Mouse (Mus musculus) c-Kit-negative CD71-positive TER-119-positive erythroid progenitor cells, embryonic 14.5 days (primary cell): ENCODE data around the gene Snx29.

Experiments used
- DNase-seq: peaks from one replicate; pipeline ENCODE4 v3.0.0-alpha.2; 2013; ENCODE audit warnings: low read depth, low spot score

Snx29 gene

DNA sequence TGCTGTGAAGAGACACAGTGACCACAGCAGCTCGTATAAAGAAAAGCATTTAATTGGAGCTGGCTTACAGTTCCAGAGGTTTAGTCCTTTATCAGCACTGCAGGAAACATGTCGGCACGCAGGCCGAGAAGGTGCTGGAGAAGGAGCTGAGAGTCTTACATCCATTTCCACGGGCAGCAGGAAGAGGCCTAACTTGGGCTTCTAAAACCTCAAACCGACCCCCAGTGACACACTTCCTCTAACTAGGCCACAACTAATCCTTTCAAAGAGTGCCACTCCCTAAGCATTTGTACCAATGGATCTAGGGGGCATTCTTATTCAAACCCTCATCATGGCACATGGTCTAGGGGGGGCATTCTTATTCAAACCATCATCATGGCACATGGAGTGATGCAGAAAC, 406.4 kb downstream of the Snx29 start:
- no peak for DNase-seq

DNA sequence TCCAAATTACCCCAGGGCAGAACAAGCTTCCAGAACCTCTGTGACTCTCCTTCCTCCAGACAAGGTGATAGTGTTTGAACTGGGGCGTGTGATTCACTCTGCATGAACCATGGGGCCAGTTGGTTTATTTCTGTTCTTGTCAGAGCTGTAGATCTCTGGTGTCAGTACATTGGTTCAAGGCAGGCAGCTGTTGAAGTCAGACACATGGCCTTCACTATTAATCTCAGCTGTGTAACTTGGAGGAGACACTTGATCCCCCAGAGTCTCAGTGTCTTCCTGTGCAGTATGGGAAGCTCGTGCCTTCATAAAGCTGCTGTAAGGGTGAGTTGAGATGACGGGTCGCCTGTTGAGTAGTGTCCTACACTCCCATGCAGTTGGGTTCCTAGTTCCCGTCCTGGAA, 407.1 kb downstream of the Snx29 start:
- no peak for DNase-seq

GRCm38 (mm10) chr16:11731014-11731535, 408.4 kb downstream of the Snx29 start:
- DNase-seq, result no peak

DNA sequence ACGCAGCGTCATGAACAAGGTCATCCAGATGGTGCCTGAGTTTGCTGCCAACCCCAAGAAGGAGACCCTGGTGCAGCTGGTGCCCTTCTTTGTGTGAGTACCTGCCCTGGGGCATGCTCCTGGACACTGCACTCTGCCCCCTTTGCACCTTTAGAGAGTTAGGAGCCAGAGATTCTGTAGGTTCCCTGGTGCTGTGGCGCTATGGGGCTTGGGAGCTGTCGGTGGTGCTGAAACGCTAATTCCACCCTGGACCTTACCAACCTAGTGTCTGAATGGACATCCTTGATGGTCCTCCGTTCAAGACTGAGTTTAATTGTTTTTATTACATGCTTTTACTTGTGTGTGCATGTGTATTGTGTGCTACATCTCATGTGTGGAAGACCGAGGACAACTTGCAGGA, 415.6 kb downstream of the Snx29 start:
- DNase-seq, result no peak

DNA sequence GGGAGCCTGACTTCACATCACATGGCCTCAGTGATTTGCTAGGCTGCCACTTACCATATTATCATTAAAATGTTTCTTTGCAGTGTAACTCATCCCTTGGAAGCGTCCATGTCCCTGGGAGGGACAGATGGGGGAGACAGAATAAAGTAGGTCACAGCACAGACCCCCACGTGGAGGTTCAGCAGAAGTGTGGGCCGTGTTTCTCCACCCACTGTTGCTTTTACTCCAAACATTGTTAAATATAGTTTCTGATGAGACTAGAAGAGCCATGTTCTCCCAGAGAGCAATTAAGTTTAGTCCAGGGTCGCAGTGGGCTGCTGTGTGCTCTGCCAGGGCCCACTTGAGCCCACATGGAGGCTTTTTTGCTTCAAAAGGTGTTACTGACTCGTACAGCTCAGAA, 419.2 kb downstream of the Snx29 start:
- no peak for DNase-seq

DNA sequence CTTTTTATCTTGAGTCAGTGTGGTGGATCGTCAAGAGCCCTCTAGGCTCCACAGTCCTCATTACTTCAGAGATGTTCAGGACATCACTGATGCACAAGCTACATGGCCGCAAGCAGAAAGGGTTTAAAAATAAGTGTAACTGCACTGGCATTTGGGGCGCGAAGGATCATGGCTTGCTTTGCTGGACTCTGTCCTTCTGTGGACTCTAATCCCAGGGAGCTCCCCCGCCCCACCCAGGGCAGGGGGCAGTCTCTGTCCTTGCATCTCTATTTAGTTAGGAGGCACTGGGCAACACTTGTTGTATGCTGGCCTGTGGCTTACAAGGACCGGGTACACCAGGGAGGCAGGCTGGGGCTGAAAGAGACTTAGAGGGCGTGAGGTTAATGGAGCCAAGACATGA, 419.6 kb downstream of the Snx29 start:
- DNase-seq, result no peak

DNA sequence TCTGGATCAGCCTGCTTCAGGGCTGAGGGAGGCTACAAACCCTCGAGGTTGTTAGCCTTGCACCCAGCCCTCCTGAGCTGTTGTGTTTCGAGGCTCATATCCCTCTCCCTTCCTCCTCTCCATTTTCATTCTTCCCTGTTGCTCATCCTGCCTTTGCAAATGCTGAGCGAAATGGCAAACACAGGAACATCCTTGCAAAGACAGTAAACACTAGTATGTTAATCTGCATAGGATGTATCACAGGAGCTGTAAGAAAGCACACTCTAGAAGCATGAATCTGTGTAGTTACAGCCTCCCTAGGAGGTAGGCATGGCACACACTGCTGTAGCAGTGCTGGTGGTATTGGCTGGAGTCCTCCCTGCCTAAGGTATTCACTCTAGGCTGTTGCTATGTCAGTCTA, 420.3 kb downstream of the Snx29 start:
- DNase-seq, result no peak

- no peak for DNase-seq
Measured at GRCm38 (mm10) chr16:11743724-11744123, 421.0 kb downstream of the Snx29 start.

DNA sequence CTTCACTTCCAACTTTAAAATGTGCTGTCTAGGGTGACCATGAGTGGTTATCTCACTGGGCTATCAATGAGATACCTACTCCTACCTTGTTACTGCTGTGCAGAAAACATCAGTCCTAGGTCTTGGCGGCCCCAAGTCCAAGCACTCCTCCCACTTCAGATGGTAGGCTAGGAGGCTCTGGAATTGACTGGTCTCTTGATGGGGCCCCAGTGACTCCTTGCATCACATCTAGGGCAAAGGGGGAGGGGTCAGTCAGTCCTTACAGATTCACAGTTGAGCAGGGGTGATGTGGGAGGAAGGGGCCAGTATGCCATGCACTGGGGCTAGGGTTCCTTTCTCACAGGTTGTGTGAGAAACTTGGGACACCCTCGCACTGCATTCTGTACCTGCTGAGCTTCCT, 423.3 kb downstream of the Snx29 start:
- no peak for DNase-seq

- DNase-seq, result no peak
Measured at GRCm38 (mm10) chr16:11747867-11748266, 425.2 kb downstream of the Snx29 start.

DNA sequence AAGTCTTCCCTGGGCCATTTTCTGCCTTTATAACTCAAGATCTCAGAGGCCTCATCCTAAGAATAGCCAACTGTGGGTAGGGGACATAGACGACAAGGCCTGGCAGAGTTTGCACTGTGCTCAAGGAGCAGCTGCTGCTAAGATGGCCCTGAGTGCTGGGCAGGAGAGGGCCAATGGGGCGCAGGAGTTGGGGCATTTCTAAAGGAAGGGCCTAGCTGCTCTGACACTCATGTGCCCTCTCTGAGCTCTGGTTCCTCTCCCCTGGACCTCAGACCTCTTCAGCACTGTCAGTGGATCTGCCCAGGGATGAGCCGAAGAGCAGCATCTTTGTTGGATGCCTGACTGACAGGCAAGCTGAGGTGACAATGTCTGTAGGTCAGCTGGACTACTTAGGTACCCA, 426.4 kb downstream of the Snx29 start:
- no peak for DNase-seq

DNA sequence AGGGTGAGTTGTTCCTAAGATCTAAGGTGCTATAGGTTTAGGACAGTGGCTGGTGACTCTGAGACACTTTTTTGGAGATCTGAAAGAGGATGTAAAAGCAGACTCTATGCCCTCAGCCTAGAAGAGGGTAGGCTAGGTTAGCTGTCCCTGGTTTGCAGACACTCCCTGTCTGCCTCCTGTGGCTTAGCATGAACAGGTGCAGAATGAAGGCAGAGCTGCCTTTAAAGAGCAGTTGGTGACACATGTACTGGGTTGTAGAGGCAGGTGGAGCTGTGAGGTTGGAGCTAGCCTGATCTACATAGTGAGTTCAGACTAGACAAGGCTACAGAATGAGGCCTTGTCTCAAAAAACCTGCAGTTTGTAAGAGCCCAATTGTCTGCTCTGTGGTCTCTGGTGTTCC, 427.9 kb downstream of the Snx29 start:
- no peak for DNase-seq

DNA sequence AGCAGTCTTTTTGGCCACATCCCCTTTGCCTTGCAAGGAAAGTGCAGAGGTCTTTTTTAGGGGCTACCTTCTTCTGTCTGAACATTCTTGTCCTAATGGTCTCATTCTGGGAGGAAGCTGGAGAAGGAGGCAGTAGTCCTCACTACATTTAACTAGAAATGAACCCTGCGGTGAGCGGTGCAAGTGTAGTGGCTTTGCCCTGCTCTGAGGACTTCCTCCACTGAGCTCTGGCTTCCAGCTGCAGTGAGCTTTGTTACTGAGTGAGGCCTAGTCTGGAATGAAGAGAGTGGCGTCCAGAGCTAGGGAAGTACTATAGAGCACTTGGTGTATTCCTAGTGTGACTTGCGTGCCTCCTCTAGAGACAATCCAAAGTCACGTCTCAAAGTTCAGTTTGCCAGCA, 429.8 kb downstream of the Snx29 start:
- no peak for DNase-seq

- DNase-seq, result no peak
Measured at GRCm38 (mm10) chr16:11753466-11753865, 430.8 kb downstream of the Snx29 start.

DNA sequence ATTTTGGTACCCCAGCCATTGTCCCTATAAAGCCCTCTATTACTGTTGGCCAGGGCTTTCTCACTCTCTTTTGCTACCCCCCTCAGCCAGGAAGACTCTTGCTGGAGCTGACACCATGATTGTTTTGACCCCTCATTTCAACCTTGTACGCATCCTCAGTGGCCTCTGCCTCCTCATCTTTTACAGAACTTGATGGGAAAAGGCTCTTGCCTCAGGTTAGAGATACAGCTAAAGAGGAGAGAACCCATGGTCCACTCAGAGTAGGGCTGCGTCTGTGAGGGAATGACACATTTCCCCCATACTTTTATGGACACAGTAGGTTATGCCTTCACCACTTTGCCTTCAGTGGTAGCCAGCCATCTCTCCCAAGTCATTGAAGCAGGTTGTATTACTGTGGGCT, 431.4 kb downstream of the Snx29 start:
- DNase-seq, result no peak

GRCm38 (mm10) chr16:11755281-11756066, 432.8 kb downstream of the Snx29 start:
- no peak for DNase-seq

GRCm38 (mm10) chr16:11756598-11757245, 434.0 kb downstream of the Snx29 start:
- DNase-seq, result no peak

DNA sequence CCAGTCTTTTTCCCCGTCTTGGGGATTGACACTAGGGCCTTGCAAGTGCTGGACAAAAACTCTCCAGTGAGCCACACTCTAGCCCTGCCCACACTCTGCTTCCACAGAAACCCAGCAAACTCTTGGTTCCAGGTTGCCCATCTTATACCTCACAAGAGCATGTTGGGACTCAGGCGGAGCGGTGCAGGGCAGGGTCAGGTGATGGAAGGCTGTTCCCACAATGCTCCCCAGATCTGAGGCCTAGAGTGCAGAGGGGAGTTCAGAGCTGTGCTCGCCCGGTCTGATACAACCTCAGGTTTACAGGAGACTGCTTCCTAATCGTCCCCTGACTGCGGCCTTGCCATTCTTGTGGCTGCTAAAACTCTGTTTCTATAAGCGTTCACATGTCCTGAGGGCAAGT, 434.8 kb downstream of the Snx29 start:
- DNase-seq, result no peak

GRCm38 (mm10) chr16:11757951-11758350, 435.2 kb downstream of the Snx29 start:
- DNase-seq, result no peak

DNA sequence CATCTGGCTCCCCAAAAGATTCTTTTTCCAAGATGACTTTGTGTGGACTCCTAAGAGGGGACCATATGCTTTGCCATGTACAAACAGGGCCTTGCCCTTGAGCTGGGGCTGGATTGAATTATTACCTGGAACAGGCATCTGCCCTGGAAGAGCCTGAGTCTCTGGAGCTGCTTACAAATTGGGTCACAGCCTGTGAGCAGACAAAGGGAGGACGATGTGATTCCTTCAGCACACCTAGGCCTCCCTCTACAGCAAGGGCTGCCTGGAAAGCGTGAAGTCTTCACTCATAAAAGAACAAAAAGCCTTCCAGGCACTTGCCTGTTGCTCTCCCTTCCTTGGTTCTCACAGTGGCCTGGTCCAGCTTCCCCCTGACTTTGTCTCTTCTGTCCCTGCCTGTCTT, 449.6 kb downstream of the Snx29 start:
- DNase-seq, result no peak

- no peak for DNase-seq
Measured at GRCm38 (mm10) chr16:11774321-11774720, 451.6 kb downstream of the Snx29 start.

- no peak for DNase-seq
Measured at GRCm38 (mm10) chr16:11776528-11776927, 453.8 kb downstream of the Snx29 start.

- no peak for DNase-seq
Measured at GRCm38 (mm10) chr16:11778191-11778590, 455.5 kb downstream of the Snx29 start.
